In the genomic region with DNA sequence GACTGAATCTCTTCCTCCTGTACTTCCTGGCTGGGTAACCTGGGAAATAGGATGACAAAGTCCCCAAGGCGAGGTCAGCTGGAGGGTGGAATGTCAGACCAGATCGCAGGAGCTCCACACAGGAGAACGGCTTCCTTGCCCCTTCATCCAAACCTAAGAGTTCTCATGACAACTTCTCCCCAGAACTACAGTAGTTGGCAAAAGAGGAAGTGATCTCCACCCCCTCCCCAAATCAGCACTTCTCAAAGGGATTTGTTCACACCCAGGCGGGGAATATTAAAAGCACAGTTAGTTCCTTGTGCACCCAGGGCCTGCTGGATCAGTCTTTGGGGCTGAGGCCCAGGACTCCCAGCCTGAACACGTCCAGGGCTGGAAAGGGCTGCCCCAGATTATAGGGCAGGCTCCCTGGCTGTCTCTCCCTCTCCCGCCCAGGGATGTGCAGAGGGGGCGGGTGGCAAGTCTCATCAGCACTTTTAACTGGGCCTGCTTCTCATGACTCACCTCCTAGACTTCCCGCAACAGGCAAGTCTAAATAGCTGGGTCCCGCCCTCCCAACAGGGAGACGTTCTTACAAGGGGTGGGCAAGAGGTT, we compare ENCODE assay signal across 8 mouse cellular contexts. TPM values are rescaled to one million over a fixed set of nuclear protein-coding genes. Genes with fewer than 3 reads are reported as not detected.
A peak's percentile ranks its signal among the peaks of the same experiment; 100 is the strongest.
DNase-seq lines count a peak whose midpoint lies in the region; ATAC-seq and TF ChIP-seq lines count a peak whose summit lies in the region.

No protein-coding gene starts in this region.

- peak; percentile 41 to 54 for DNase-seq in frontal cortex, postnatal 36 days (ENCODE audit: low spot score in 2 of 2)
- no peak for DNase-seq in frontal cortex, postnatal 14 days (ENCODE audit: low spot score in 2 of 2)
- peak; percentile 79 for DNase-seq in NIH3T3 (ENCODE audit: low read depth)
- peak; percentile 45 for DNase-seq in induced T-regulatory cell, adult 2 months (ENCODE audit: low read depth)
- DNase-seq in liver, embryonic 14.5 days (ENCODE audit: low read depth in 3 of 3, low spot score in 3 of 3) = no peak
- DNase-seq in retina, postnatal 1 day = peak; percentile 27
- DNase-seq in layer of hippocampus, postnatal 10 days (ENCODE audit: low spot score in 2 of 2) = no peak

- peak overlapping the region; percentile 1 for H3K4me3 ChIP-seq in erythroblast, embryonic 14.5 days (replicated peaks)
- no peak overlapping the region for H3K4me3 ChIP-seq in liver, embryonic 14.5 days (ENCODE audit: insufficient read depth in 1 of 2, low read depth in 2 of 2, low read length in 2 of 2)

- TF ChIP-seq CTCF in liver, embryonic 14.5 days (IDR thresholded peaks at IDR 0.05; ENCODE audit: low read depth) = no peak

- H3K9ac ChIP-seq in liver, embryonic 14.5 days (replicated peaks) = no peak overlapping the region

- no peaks in the 10 kb centered on the region; the same call in 1 of the 2 replicates for H3K9me3 ChIP-seq in erythroblast, embryonic 14.5 days (ENCODE audit: control insufficient read depth, low read length)
- no peaks in the 10 kb centered on the region for H3K9me3 ChIP-seq in liver, embryonic 14.5 days (ENCODE audit: control insufficient read depth, low read length)

- peaks cover 41% of the 10 kb centered on the region for H3K27me3 ChIP-seq in erythroblast, embryonic 14.5 days (ENCODE audit: control insufficient read depth)
- peaks cover 33% of the 10 kb centered on the region for H3K27me3 ChIP-seq in liver, embryonic 14.5 days (ENCODE audit: control insufficient read depth, insufficient read depth, low read length)

- ATAC-seq in liver, embryonic 14.5 days (ENCODE audit: insufficient read depth) = no peak

- no peak overlapping the region for H3K27ac ChIP-seq in liver, embryonic 14.5 days

- peak overlapping the region; percentile 72 for H3K4me2 ChIP-seq in liver, embryonic 14.5 days (ENCODE audit: low read depth)

- H3K36me3 ChIP-seq in erythroblast, embryonic 14.5 days (ENCODE audit: control insufficient read depth) = no peaks in the 10 kb centered on the region
- H3K36me3 ChIP-seq in liver, embryonic 14.5 days (replicated peaks; ENCODE audit: control insufficient read depth, insufficient read depth, low read depth) = no peaks in the 10 kb centered on the region

- 29% methylated on average over 10 of the region's 10 CpGs for WGBS in liver, embryonic 14.5 days (ENCODE audit: insufficient replicate concordance)

- H3K4me1 ChIP-seq in erythroblast, embryonic 14.5 days (ENCODE audit: control insufficient read depth) = peaks cover 41% of the 10 kb centered on the region
- H3K4me1 ChIP-seq in liver, embryonic 14.5 days (replicated peaks; ENCODE audit: control insufficient read depth in 2 of 2, insufficient read depth in 2 of 2, low read length in 1 of 2) = peaks cover 0 to 5% of the 10 kb centered on the region in 2 experiments; a peak in 2 of 4 replicates

- no peak for TF ChIP-seq EP300 in liver, embryonic 14.5 days (IDR thresholded peaks at IDR 0.05; ENCODE audit: low read depth)

RNA-seq across cellular contexts. Expression of a gene that starts 1.4 kb away (rescaled TPM):
- polyA plus RNA-seq in erythroblast, embryonic 14.5 days (2012) = 0.30 and 0.31 TPM in 2 replicates
- polyA plus RNA-seq in liver, embryonic 14.5 days (2012; rRNA removed) = 12.5 and 15.8 TPM in 2 replicates
- polyA plus RNA-seq in liver, embryonic 14.5 days (2014; fragmentation: Nextera tagmentation; extraction: Ambion mirVana) = 21.3 and 23.9 TPM in 2 replicates
- 10 to 100 TPM; 23.2 to 23.3 TPM for total RNA-seq in layer of hippocampus, postnatal 10 days (2021)

Comparison
In these comparisons a context has a peak if more than half of its experiments do, and no peak if none do; other contexts are left out.
1. DNase-seq: peak in frontal cortex, postnatal 36 days (2 of 2), NIH3T3 (single experiment), induced T-regulatory cell, adult 2 months (single experiment) and retina, postnatal 1 day (single experiment); none in frontal cortex, postnatal 14 days (0 of 2), liver, embryonic 14.5 days (0 of 3) and layer of hippocampus, postnatal 10 days (0 of 2).
2. RNA of a gene that starts 1.4 kb away (polyA plus RNA-seq): 12.5 to 23.9 TPM in liver, embryonic 14.5 days; 0.30 to 0.31 TPM in erythroblast, embryonic 14.5 days; every median in the first group is over 10 times any median in the second.